Mouse (Mus musculus) brown adipose tissue, adult 24 weeks (tissue): Measurements from ENCODE around the gene Tnnt1. TPM values are rescaled to one million over a fixed set of nuclear protein-coding genes. Genes with fewer than 3 reads are reported as not detected.

Experiments
- H3K27ac ChIP-seq: fragments of 200-500 bp; replicated peaks from 2 replicates; pipeline ENCODE4 v1.5.1; 2012; ENCODE audit warnings: low read depth, mild to moderate bottlenecking, low read length
- H3K4me1 ChIP-seq: fragments of 200-500 bp; 2 replicates; pipeline ENCODE4 v1.6.1; 2012; ENCODE audit warnings: low read length, mixed read lengths; ENCODE audit not compliant: control insufficient read depth, insufficient read depth, insufficient read length
- H3K4me3 ChIP-seq: fragments of 200-500 bp; 2 replicates; pipeline ENCODE4 v1.5.1; 2012; ENCODE audit warnings: low read depth, mild to moderate bottlenecking, low read length, moderate library complexity; ENCODE audit not compliant: insufficient read depth
- polyA plus RNA-seq: library from polyadenylated mRNA; stranded (reverse); fragments of >200 nt; gene quantifications from 2 replicates; pipeline ENCODE4 v1.2.4, GENCODE M21; 2012; ENCODE audit not compliant: missing spikeins, insufficient read depth, insufficient read length

Tnnt1 gene
- polyA plus RNA-seq, 1 experiment, result 25.6 TPM

DNA sequence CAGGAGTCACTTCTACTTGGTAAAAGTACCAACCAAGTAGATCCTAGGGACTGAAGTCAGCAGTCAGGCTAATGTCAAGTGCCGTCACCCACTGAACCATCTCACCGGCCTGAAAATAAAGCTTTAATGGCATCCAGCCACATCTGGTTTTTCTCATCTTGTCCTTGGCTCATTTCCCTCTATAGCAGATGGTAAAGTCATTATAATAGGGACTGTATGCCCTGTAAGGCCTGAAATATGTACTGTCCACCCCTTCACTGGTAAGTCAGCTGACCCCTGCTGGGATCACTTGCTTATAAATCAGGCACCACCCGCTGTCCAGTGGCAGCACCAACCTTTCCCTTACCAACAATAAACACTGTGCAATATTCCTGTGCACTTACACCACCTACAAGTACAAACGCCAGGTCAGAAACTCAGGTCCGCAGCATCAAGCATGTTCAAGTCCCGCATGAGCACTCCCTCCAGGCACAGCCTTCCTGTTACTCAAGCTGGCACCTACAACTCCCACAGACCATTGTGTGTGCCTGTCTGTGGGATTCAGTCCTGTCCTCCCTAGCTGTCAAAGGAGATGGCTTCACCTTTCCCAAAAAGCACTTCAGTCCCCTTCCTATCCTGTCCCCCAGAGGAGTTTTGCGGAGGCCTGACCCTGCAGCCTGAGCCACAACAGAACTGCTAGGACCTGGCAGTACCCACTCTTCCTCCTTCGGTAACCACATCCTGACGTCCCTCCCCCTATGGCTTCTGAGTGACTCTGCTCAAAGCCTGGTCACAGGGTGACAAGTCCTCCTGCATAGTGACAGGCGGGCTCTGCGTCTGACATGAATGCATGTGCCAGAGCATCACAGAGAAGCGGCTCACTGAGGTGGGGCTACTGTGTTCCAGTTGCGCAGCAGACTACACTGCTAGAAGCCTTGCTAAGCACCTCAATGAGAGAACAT, 23.6 kb downstream of the Tnnt1 start:
- H3K4me1 ChIP-seq, result peaks cover 25% of the 10 kb centered on the region
- peak overlapping the region; percentile 96 for H3K27ac ChIP-seq
- H3K4me3 ChIP-seq, result 0 out of 2 replicates have a peak overlapping the region, but pooled peaks have one; percentile 2

DNA sequence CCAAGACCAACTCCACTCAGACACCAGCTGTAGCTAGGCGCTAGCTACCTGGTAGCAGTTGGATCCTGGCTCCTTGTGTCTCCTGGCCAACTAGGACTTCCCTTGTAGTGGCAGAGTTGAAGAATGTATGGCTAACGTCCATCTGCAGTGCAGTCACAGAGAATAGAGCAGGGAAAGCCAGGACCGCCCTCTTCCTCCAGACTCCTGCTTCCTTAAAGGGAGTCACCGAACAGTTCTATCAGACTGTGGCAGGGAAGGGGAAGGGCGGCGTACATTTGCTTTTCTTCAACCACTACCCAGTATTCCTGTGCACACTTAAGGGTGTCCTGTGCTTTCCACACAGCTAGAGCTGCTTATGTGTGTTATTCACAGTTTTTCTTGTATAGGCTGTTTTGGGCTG, 24.9 kb downstream of the Tnnt1 start:
- Histone ChIP-seq H3K27ac (peak overlapping the region; percentile 96), H3K4me3 (0 out of 2 replicates have a peak overlapping the region, but pooled peaks have one; percentile 5), H3K4me1 (peaks cover 21% of the 10 kb centered on the region)

DNA sequence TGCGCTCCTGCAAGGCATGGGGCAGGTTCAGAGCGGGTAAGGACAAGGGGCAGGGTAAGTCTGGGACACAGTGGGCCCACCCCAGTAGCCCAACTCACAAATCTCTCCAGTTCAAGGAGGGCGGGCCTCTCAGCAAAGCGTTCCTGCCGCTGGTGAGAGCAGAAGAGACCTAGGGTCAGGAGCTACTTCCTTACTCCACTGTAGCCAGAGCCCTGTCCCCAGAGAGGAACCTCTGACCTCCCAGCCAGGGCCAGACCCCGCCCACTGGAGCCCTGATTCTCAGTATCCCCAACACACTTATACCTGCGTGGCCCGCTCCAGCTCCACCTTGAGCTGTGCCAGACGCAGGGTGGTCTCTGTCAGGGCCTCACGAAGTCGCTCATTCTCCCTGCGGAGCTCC, 33.9 kb downstream of the Tnnt1 start:
- Histone ChIP-seq H3K4me1 (no peaks in the 10 kb centered on the region), H3K27ac (no peak overlapping the region), H3K4me3 (no peak overlapping the region)

DNA sequence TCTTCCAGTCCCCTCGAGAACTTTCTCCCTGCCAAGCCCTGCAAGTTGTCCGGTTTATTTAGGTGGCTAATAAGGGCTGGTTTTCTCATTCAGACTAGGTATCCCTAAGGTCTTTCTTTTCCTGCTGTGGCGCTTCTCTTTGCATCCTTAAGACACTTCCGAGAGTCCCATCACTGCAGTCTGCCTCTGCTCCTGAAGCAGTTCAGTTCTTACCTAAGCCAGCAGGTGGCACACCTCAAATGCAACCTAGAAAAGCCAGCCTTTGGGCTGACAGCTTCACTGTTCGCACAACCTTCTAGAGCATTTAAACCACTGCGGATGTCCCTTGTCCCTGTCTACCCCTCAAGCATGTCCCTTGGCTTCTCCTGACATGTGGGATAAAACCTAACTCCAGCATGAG, 36.5 kb downstream of the Tnnt1 start:
- Histone ChIP-seq H3K4me3 (no peak overlapping the region), H3K4me1 (no peaks in the 10 kb centered on the region), H3K27ac (no peak overlapping the region)

DNA sequence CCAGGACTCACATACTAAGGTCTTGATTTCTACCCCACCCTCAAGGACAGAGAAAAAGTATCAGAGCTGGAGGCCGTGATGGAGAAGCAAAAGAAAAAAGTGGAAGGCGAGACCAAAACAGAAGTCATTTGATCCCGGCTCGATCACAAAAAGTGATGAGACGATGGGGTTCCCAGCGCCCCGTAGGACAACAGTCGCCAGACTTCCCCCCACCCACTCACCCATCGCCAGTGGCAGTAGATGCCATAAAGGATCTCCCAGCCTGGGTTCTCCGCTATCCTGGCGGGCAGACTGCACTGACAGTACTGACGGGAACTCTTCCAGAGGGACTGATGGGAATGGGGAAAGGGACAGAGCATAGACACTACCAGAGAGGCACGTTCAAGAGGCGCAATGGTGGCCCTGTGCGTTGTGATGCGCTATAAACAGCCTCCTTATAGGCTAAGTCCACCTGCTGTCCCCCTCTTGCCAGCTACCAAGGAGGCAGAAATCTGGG, 37.3 kb downstream of the Tnnt1 start:
- Histone ChIP-seq H3K4me3 (peak overlapping the region; percentile 59), H3K4me1 (no peaks in the 10 kb centered on the region), H3K27ac (no peak overlapping the region)

DNA sequence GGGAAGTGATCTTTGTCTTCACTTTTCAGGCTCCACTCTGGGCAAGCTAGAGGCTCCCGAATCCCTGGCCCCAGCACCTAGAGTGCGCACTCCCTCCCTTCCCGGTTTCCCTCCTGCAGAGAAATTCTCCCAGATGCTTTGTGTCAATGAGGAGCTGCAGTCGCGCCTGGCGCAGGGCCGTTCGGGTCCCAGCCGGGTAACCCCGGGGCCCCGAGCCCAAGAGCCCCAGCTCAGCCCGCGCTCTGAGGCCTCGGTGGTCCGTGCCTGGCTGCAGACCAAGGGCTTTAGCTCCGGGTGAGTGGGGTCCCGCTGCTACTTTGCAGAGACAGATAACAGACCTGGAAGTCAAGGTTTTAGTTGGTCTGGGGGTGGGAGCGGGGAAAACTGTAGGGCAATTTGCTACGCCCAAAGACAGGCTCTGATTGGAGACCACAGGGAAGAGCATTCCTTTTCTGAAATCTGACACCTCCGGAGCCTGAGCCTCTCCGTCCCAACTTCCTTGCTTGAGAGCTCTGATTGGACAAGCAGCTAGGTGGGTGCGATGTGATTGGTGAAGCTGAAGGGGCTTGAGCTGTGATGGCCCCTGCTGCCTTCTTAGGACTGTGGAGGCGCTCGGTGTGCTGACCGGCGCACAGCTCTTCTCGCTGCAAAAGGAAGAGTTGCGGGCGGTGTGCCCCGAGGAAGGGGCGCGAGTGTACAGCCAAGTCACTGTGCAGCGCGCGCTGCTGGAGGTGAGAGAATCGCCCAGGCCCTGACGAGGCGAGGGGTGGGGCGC, 38.0 kb downstream of the Tnnt1 start:
- Histone ChIP-seq H3K4me1 (no peaks in the 10 kb centered on the region), H3K4me3 (peak overlapping the region; percentile 59), H3K27ac (no peak overlapping the region)

DNA sequence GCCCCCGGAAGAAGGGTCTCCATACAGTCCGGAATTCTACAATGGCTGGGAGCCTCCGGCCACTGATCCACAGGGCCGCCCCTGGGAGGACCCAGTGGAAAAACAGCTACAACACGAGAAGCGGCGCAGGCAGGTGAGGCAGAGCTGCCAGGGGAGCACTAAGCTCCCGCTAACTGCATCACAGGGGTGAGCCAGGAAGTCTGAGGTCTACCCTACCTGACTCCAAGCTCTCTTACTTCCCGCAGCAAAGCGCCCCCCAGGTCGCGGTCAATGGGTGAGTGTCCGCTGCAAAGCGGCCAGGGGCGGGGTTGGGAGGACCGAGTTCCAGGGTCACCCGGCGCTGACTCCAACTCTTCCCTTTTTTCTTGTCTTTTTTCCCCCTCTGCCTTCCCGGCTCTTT, 42.2 kb downstream of the Tnnt1 start:
- Histone ChIP-seq H3K4me3 (no peak overlapping the region), H3K4me1 (no peaks in the 10 kb centered on the region), H3K27ac (no peak overlapping the region)

DNA sequence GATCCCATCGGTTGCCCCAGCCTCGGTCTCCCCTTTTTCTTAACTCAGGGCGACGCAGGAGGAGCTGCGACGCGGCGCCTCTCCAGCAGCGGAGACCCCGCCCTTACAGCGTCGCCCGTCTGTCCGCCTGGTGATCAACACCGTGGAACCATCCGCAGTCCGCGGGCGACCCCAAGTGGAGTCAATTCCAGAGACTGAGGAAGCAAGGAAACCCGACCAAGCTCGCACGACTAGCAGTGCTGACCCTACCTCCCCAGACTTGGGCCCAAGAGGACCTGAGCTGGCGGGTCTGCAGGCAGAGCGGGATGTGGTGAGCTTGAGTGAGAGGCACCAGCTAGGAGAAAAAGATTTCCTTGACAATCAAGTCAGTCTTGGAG, 45.0 kb downstream of the Tnnt1 start:
- H3K4me3 ChIP-seq, result peak overlapping the region; percentile 39
- no peak overlapping the region for H3K27ac ChIP-seq
- H3K4me1 ChIP-seq, result no peaks in the 10 kb centered on the region

DNA sequence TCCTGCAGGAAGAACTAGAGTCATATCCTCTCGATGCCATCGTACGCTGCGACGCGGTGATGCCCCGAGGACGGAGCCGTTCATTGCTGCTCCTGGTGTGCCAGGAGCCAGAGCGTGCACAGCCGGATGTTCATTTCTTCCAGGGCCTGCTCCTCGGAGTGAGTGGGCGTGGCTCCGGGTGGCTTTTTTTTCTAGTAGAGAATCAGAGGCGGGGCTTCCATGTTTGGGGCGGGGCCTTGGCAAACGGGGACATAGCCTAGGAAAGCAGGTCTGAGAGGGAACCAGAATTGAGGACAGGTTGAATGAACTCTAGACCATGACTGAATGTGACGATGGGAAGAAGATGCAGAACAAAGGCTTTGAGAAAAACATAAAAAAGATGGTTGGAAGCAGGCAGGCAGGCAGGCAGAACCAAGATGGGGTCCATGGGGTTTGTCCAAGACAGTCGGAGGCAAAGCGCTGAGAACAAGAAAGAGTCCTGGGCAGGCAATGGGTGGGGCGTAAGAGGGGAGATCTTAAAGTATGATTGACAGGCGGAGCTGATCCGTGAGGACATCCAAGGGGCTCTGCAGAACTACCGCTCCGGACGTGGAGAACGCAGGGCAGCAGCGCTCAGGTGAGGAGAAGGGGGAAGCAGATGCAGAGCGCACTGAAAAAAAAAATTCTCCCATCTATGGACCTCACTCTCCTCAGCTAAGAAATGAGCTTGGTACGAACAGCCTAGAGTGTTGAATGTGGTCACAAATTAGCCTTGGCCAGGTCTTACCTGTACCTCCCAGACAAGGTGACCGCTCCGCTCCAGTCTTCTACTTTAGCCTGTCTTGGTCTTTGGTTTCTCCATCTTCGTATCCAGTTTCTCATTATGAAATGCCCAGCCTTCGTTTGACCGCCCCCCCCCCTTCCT, 45.7 kb downstream of the Tnnt1 start:
- Histone ChIP-seq H3K27ac (no peak overlapping the region), H3K4me1 (no peaks in the 10 kb centered on the region), H3K4me3 (peak overlapping the region; percentile 39)

DNA sequence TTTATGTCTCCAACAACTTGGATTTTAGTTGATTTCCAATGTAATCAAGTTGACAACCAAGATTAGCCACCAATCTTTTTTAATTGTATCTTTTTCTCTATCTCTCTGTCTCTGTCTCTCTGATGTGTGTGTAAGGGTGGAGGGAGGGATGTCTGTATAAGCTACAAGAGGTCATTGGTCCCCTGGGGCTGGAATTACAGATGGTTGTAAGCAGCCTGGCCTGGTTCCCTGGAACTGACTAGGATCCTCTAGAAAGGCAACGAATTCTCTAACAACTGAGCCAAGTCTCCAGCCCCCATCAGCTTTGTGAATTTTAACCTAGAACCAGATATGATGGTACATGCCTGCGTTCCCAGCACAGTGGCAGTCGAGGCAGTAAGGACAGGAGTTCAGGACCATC, 48.4 kb downstream of the Tnnt1 start:
- Histone ChIP-seq H3K4me3 (no peak overlapping the region), H3K4me1 (no peaks in the 10 kb centered on the region), H3K27ac (no peak overlapping the region)

DNA sequence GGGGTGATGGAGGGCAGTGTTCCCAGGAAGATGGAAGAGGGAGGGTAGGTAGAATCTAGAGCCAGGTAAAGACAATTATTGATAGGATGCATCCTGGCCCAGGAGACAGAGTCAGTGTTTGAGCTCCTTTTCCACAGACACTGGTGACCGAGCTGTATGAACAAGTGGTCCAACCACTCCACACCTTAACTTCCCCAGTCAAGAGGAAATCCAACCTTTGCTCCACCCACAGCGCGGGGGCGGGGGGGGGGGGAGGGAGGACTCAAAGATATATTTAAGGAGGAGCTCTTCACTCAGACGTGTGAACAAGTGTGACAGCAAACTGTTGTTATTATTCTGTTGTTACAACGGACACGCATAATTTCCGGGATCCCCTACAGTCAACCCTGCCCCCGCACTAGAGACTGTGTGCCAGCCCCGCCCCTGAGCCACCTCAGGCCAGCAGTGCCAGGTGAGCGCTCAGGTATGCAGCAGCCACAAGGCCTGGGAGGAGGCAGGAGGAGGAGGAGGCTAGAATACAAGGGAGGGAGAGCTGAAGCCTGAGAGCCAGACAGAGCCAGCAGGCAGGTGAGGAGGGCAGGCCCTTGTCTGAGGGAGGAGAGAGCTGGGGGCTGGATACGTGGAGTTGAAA, 51.9 kb downstream of the Tnnt1 start:
- H3K4me3 ChIP-seq, result no peak overlapping the region
- no peak overlapping the region for H3K27ac ChIP-seq
- no peaks in the 10 kb centered on the region for H3K4me1 ChIP-seq

DNA sequence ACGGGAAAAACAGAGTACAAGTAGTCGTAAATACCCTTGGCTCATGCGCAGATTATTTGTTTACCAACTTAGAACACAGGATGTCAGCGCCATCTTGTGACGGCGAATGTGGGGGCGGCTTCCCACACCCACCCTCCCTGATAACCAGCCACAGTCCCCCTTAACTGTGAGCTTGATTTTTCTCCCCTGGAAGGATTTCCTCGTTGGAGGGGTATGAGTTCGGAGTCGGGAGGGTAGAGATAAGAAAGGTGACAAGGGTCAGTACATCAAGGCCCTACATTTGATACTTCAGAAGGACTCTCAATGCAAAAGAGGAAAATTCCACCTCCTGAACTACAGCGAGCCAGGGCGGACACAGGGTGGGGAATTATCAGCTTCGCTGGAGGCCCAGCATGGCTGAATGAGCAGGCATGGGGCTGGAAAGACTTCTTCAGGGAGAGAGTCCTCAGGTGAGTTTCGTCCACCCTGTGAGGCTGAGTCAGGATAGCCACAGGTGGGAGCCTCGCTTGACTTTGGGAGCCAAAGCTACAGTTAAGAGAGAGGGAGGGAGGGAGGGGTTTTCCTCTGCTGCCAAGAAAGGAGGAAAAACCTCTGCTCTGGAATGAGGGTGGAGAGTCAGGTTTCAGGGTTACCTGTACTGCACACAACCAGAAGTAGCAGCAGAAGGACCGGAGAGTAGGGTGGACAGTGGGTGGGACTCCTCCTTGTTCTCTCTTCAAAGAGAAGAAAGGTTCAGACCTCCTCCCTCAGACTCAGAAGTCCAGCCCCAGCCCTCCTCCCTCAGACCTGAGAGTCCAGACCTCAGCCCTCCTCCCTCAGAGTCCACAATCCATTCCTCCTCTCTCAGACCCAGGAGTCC, 55.4 kb downstream of the Tnnt1 start, which contains the start of gene Eps8l1:
TSS of gene Eps8l1 (plus strand) at position 99 of the 859 bp plus-strand sequence.
- Histone ChIP-seq H3K27ac (peak within 1 kb of the TSS; percentile 94), H3K4me1 (no peaks in the 10 kb centered on the region), H3K4me3 (peak within 1 kb of the TSS; percentile 63)
